Mouse (Mus musculus) liver, embryonic 14.5 days (tissue): Measurements from ENCODE around the gene Dus1l. TPM values are rescaled to one million over a fixed set of nuclear protein-coding genes. Genes with fewer than 3 reads are reported as not detected.
A peak's percentile ranks its signal among the peaks of the same experiment; 100 is the strongest.
"Not testable (repeated sequence)": the region's sequence is repeated elsewhere in the genome, so short reads cannot be mapped to it uniquely, and the experiment has no call there.

Experiments
- ATAC-seq: fragments of 200-750 bp; cut with Nextera tagmentation; 2 replicates; pipeline ENCODE4 v1.8.0; 2017; ENCODE audit warnings: moderate number of reproducible peaks, mild to moderate bottlenecking, moderate library complexity; ENCODE audit not compliant: insufficient read depth
- DNase-seq, 3 experiments: peaks; one replicate each; pipeline ENCODE4 v3.0.0-alpha.2; 2012 to 2013; ENCODE audit warnings: low read depth in 3 of 3, low spot score in 3 of 3
- H3K27ac ChIP-seq: fragments of 300-500 bp; sonication (generic); 2 replicates; pipeline ENCODE4 v1.5.1; 2014; ENCODE audit warnings: moderate library complexity, mild to moderate bottlenecking, control low read depth, inconsistent platforms
- H3K27me3 ChIP-seq: fragments of 300-500 bp; sonication (generic); 2 replicates; pipeline ENCODE4 v1.6.1; 2014; ENCODE audit warnings: mild to moderate bottlenecking, low read length, moderate library complexity; ENCODE audit not compliant: control insufficient read depth, insufficient read depth
- H3K36me3 ChIP-seq: fragments of 300-500 bp; sonication (generic); replicated peaks from 2 replicates; pipeline ENCODE4 v1.6.1; 2014; ENCODE audit warnings: low read depth; ENCODE audit not compliant: control insufficient read depth, insufficient read depth
- H3K4me1 ChIP-seq, 2 experiments: fragments of 200-500 bp in 1 of 2; fragments of 300-500 bp in 1 of 2; sonication (generic) in 1 of 2; replicated peaks; 2 replicates each; pipeline ENCODE4 v1.6.1; 2012 to 2014; ENCODE audit warnings: antibody characterized with exemption in 1 of 2, inconsistent platforms in 1 of 2, low read length in 1 of 2; ENCODE audit not compliant: control insufficient read depth in 2 of 2, insufficient read depth in 2 of 2
- H3K4me2 ChIP-seq: fragments of 300-500 bp; sonication (generic); 2 replicates; pipeline ENCODE4 v1.6.1; 2014; ENCODE audit warnings: low read depth, mild to moderate bottlenecking, control low read depth, moderate library complexity
- H3K4me3 ChIP-seq, 2 experiments: fragments of 200-500 bp in 1 of 2; fragments of 300-500 bp in 1 of 2; sonication (generic) in 1 of 2; 2 replicates each; pipeline ENCODE4 v1.5.1; 2012 to 2014; ENCODE audit warnings: low read depth in 2 of 2, low read length in 2 of 2, mild to moderate bottlenecking in 2 of 2, control low read depth in 1 of 2, inconsistent platforms in 1 of 2, moderate library complexity in 1 of 2; ENCODE audit not compliant: insufficient read depth in 1 of 2
- H3K9ac ChIP-seq: fragments of 300-500 bp; sonication (generic); replicated peaks from 2 replicates; pipeline ENCODE4 v1.6.1; 2014; ENCODE audit warnings: mild to moderate bottlenecking, control low read depth, moderate library complexity
- H3K9me3 ChIP-seq: fragments of 300-500 bp; sonication (generic); 2 replicates; pipeline ENCODE4 v1.6.1; 2016; ENCODE audit warnings: low read length, mixed read lengths; ENCODE audit not compliant: control insufficient read depth
- CTCF ChIP-seq: IDR thresholded peaks from 2 replicates; pipeline ENCODE4 v1.5.1; 2016; ENCODE audit warnings: antibody characterized with exemption, low read depth, control low read depth
- EP300 ChIP-seq: IDR thresholded peaks from 2 replicates; pipeline ENCODE4 v1.6.1; 2016; ENCODE audit warnings: antibody characterized with exemption, low read depth
- WGBS: fragments of 180-500 bp; shearing (Covaris S2); extraction: QIAGEN DNeasy Blood & Tissue Kit; methylation state at CpG from one replicate; pipeline ENCODE4 v1.1.7; 2014; ENCODE audit not compliant: insufficient replicate concordance; 5-methylcytosine and 5-hydroxymethylcytosine counted together
- polyA plus RNA-seq, 2 experiments: library from polyadenylated mRNA; depleted of rRNA in 1 of 2; stranded (reverse) in 1 of 2; unstranded in 1 of 2; fragments of >200 nt; fragmentation: Nextera tagmentation in 1 of 2; extraction: Ambion mirVana in 1 of 2; gene quantifications; 2 replicates each; pipeline versions ENCODE4 v1.2.1 to v1.2.3; 2012 to 2014

Dus1l gene
- 25.4 and 34.0 TPM in 2 replicates for polyA plus RNA-seq (2012; rRNA removed)
- polyA plus RNA-seq (2014; fragmentation: Nextera tagmentation; extraction: Ambion mirVana): 61.2 and 64.3 TPM in 2 replicates

- Histone ChIP-seq H3K4me2 (peak within 1 kb of the TSS; percentile 85), H3K27ac (peak within 1 kb of the TSS; percentile 3), H3K27me3 (no peaks in the 10 kb centered on the region), H3K9ac (peak within 1 kb of the TSS; percentile 89), H3K4me1 (peaks cover 0 to 10% of the 10 kb centered on the region in 2 experiments; a peak in 3 of 4 replicates), H3K4me3 (peak within 1 kb of the TSS; percentile 80 to 85), H3K36me3 (peaks cover 12% of the 10 kb centered on the region), H3K9me3 (no peaks in the 10 kb centered on the region)
- no peak for TF ChIP-seq EP300
- TF ChIP-seq CTCF: no peak
- DNase-seq (peak; percentile 89 to 93 (median 92)), ATAC-seq (peak; percentile 92)
- WGBS: 1% methylated on average over 59 of the region's 59 CpGs
Measured at GRCm38 (mm10) chr11:120795756-120796613, at the start of gene Dus1l. Dus1l (minus strand) TSS chr11:120796403.

- 58% methylated on average over 4 of the region's 4 CpGs for WGBS
- Histone ChIP-seq H3K4me2 (no peak overlapping the region), H3K27me3 (no peaks in the 10 kb centered on the region), H3K9ac (no peak overlapping the region), H3K4me3 (no peak overlapping the region), H3K9me3 (no peaks in the 10 kb centered on the region), H3K36me3 (no peaks in the 10 kb centered on the region), H3K4me1 (peaks cover 0 to 2% of the 10 kb centered on the region in 2 experiments; a peak in 1 of 4 replicates), H3K27ac (no peak overlapping the region)
- no peak for DNase-seq
- ATAC-seq: no peak
- TF ChIP-seq CTCF: no peak
- no peak for TF ChIP-seq EP300
Measured at GRCm38 (mm10) chr11:120844329-120844728, 48.1 kb upstream of the Dus1l start.

- Histone ChIP-seq H3K36me3 (no peaks in the 10 kb centered on the region), H3K4me2 (no peak overlapping the region), H3K27me3 (no peaks in the 10 kb centered on the region), H3K9ac (no peak overlapping the region), H3K9me3 (no peaks in the 10 kb centered on the region), H3K4me3 (no peak overlapping the region), H3K4me1 (peaks cover 3 to 10% of the 10 kb centered on the region in 2 experiments; a peak in 2 of 4 replicates), H3K27ac (no peak overlapping the region)
- WGBS: 55% methylated on average over 8 of the region's 8 CpGs
- ATAC-seq (no peak), DNase-seq (no peak)
- TF ChIP-seq CTCF: no peak
- TF ChIP-seq EP300: no peak; the same call in 1 of the 2 replicates
Measured at GRCm38 (mm10) chr11:120833555-120834280, 37.5 kb upstream of the Dus1l start.

- peak; percentile 26; the same call in 1 of the 2 replicates for TF ChIP-seq EP300
- not testable (repeated sequence) for H3K9ac ChIP-seq, H3K27me3 ChIP-seq, H3K36me3 ChIP-seq, H3K27ac ChIP-seq, DNase-seq, H3K4me2 ChIP-seq, H3K4me3 ChIP-seq, H3K4me1 ChIP-seq, H3K9me3 ChIP-seq
- peak; percentile 67 for ATAC-seq
- 27% methylated on average over 5 of the region's 5 CpGs for WGBS
Measured at GRCm38 (mm10) chr11:120832962-120833361, 36.8 kb upstream of the Dus1l start.
